Comparison of ENCODE assay signal across 12 mouse cellular contexts in genomic region chr6:57767112-57767868, GRCm38 (mm10). TPM values are rescaled to one million over a fixed set of nuclear protein-coding genes. Genes with fewer than 3 reads are reported as not detected.
A peak's percentile ranks its signal among the peaks of the same experiment; 100 is the strongest.
DNase-seq lines count a peak whose midpoint lies in the region; ATAC-seq and TF ChIP-seq lines count a peak whose summit lies in the region.
"Had no signal": no experiment of that assay in that cellular context is flagged by ENCODE, and none has a peak within 500 bp of the region (broad histone marks: within the 10 kb centered on the region; RNA-seq: fewer than 3 reads in every experiment).

No protein-coding gene starts in this region.

- no peak overlapping the region for H3K27ac ChIP-seq in lung, embryonic 16.5 days (ENCODE audit: low read length)
- peak overlapping the region; percentile 96 for H3K27ac ChIP-seq in liver, embryonic 13.5 days
- H3K27ac ChIP-seq: forebrain, embryonic 10.5 days; limb, embryonic 12.5 days had no signal

- no peaks in the 10 kb centered on the region for H3K27me3 ChIP-seq in lung, embryonic 16.5 days (ENCODE audit: control insufficient read depth, insufficient read depth, low read depth, low read length)
- no peaks in the 10 kb centered on the region for H3K27me3 ChIP-seq in liver, embryonic 13.5 days
- H3K27me3 ChIP-seq: limb, embryonic 12.5 days had no signal

- ATAC-seq in lung, embryonic 16.5 days (ENCODE audit: low read depth): 0 out of 2 replicates have a peak, but pooled peaks have one; percentile 36
- ATAC-seq in liver, embryonic 13.5 days (ENCODE audit: low read depth): peak; percentile 84

- no peaks in the 10 kb centered on the region; the same call in 1 of the 2 replicates for H3K4me1 ChIP-seq in lung, embryonic 16.5 days (replicated peaks; ENCODE audit: control insufficient read depth, insufficient read depth, low read length)
- H3K4me1 ChIP-seq in lung, adult 2 months (ENCODE audit: control insufficient read depth, insufficient read depth, low read length): no peaks in the 10 kb centered on the region; the same call in 1 of the 2 replicates
- peaks cover 81% of the 10 kb centered on the region for H3K4me1 ChIP-seq in liver, embryonic 13.5 days (replicated peaks)
- H3K4me1 ChIP-seq: forebrain, embryonic 10.5 days; limb, embryonic 12.5 days had no signal

- DNase-seq in lung, adult 2 months: no peak
- peak; percentile 84 for DNase-seq in c-Kit-positive CD71-positive TER-119-positive erythroid progenitor cells, embryonic 14.5 days (ENCODE audit: low spot score)
- peak; percentile 67 for DNase-seq in liver, embryonic 13.5 days
- peak; percentile 53 to 70 for DNase-seq in spleen, postnatal 4 days (ENCODE audit: low spot score in 2 of 2)
- no peak for DNase-seq in right cerebral cortex, postnatal 25 days
- DNase-seq in retina, embryonic 14.5 days (ENCODE audit: low spot score): no peak
- DNase-seq: heart, postnatal 36 days; kidney, adult 11 months; thymus, postnatal 25 days had no signal

- TF ChIP-seq POLR2A in lung, adult 2 months (IDR thresholded peaks at IDR 0.05; ENCODE audit: borderline replicate concordance, extremely low read depth, low read depth, low read length): no peak

- H3K9ac ChIP-seq in lung, embryonic 16.5 days (ENCODE audit: low read length): no peak overlapping the region
- peak overlapping the region; percentile 72 for H3K9ac ChIP-seq in liver, embryonic 13.5 days
- H3K9ac ChIP-seq: limb, embryonic 12.5 days had no signal

- H3K4me2 ChIP-seq in lung, embryonic 16.5 days (ENCODE audit: low read depth, low read length): no peak overlapping the region
- H3K4me2 ChIP-seq in liver, embryonic 13.5 days: peak overlapping the region; percentile 70
- H3K4me2 ChIP-seq: limb, embryonic 12.5 days had no signal

- H3K9me3 ChIP-seq in lung, embryonic 16.5 days (ENCODE audit: control insufficient read depth, low read length): no peaks in the 10 kb centered on the region
- H3K9me3 ChIP-seq in liver, embryonic 13.5 days (replicated peaks): no peaks in the 10 kb centered on the region
- H3K9me3 ChIP-seq: forebrain, embryonic 10.5 days; limb, embryonic 12.5 days had no signal

- WGBS in lung, embryonic 16.5 days: 32% methylated on average over 8 of the region's 8 CpGs
- WGBS in lung, adult 2 months: 39% methylated on average over 8 of the region's 8 CpGs
- 12% methylated on average over 8 of the region's 8 CpGs for WGBS in liver, embryonic 13.5 days (ENCODE audit: insufficient replicate concordance)

- 0 out of 2 replicates have a peak, but pooled peaks cover 2% of the 10 kb centered on the region for H3K36me3 ChIP-seq in lung, embryonic 16.5 days (ENCODE audit: control insufficient read depth, insufficient read depth, low read length)
- H3K36me3 ChIP-seq in liver, embryonic 13.5 days: peaks cover 39% of the 10 kb centered on the region

- H3K4me3 ChIP-seq in lung, embryonic 16.5 days (ENCODE audit: low read length): no peak overlapping the region
- no peak overlapping the region for H3K4me3 ChIP-seq in lung, adult 2 months (replicated peaks; ENCODE audit: extremely low read depth, low read depth, low read length)
- H3K4me3 ChIP-seq in liver, embryonic 13.5 days (replicated peaks): peak overlapping the region; percentile 31
- H3K4me3 ChIP-seq: forebrain, embryonic 10.5 days; limb, embryonic 12.5 days had no signal

- no peak for TF ChIP-seq CTCF in lung, adult 2 months (IDR thresholded peaks at IDR 0.05; ENCODE audit: insufficient read depth, low read length)

RNA-seq across cellular contexts. Expression of gene Vopp1, which starts 57.7 kb away (rescaled TPM):
- 28.5 and 28.9 TPM in 2 replicates for polyA plus RNA-seq in lung, embryonic 16.5 days (2015; fragmentation: Nextera tagmentation; extraction: Ambion mirVana)
- polyA plus RNA-seq in lung, adult 2 months (2012; rRNA removed): 12.9 and 16.4 TPM in 2 replicates
- 43.7 and 50.6 TPM in 2 replicates for polyA plus RNA-seq in liver, embryonic 13.5 days (2015; fragmentation: Nextera tagmentation; extraction: Ambion mirVana)

Comparison
In these comparisons a context has a peak if more than half of its experiments do, and no peak if none do; other contexts are left out.
1. DNase-seq: peak in c-Kit-positive CD71-positive TER-119-positive erythroid progenitor cells, embryonic 14.5 days (single experiment), liver, embryonic 13.5 days (single experiment) and spleen, postnatal 4 days (2 of 2); none in lung, adult 2 months (single experiment), right cerebral cortex, postnatal 25 days (single experiment) and retina, embryonic 14.5 days (single experiment).